Mouse (Mus musculus) adrenal gland, adult (tissue): ENCODE measurements around the gene Ccdc93.

Source experiments
- DNase-seq, 2 experiments: peaks; one replicate each; pipeline ENCODE4 v3.0.0; 2022 to 2023; ENCODE audit warnings: low spot score in 1 of 2; ENCODE audit not compliant: inconsistent age in 2 of 2

Ccdc93 gene

DNA sequence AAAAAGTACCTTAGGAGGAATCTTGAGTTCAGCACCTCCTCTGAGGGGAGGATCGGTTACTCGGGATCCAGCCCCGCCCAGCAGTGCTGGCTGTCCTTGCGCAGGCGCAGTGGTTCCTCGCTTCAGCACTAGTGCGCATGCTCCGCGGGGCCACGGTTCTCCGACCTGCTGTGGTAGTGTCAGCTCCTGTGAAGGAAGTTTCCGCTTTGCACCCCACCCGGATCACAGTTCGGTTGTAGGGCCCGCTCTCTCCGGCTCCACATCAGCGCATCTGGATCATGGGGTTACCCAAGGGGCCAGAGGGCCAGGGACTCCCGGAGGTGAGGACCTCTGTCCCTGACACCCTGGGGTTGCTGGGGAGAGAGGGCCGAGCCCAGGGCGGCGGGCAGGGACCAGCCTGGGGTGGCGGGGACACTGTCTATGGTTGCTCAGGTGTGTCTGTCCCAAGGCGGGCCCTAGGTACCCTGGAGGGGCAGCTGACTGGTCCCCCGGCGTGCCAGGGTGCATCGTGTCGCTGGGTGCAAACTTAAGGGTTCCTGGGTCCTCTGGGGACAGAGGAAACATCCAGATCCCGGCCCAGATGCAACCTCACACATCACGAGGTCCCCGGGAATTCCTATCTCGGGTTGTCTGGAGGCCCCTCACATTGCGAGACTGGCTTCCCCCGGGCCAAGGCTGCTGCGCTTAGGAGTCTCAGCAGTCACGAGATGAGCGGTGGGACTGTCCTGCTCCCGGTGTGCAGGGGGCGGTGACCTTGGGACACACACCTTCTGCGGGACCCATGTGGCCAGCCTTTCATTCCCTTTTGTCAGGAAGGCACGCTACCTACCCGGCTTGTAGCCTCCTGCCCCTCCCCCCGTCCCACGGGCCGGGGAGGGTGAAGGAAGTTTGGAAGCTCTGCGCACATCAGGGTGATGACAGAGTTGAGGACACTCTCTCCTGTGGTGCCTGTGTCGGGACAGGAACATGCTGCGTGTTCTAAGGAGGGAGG lies at the start of gene Ccdc93:
Ccdc93 (plus strand) TSS at position 112 of the 991 bp plus-strand sequence.
- DNase-seq = peak; percentile 98 to 100

DNA sequence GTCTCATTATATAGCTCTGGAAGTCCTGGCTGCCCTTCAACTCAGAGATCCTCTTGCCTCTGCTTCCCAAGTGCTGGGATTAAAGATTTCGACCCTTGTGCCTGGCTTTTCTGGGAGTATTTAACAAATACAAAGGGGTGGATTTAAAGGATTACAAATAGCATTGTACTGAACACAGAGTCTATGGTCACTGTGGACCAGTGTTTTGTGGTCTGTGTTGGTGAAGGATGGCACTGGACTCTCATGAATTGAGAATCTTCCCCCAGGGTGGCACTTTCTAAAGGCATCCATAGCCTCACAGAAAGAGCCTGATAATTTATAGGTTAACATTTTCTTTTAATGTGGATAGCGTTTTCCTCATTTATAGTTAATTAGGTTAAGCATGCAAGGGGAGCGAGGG lies 49.3 kb upstream of the Ccdc93 start:
- no peak for DNase-seq

DNA sequence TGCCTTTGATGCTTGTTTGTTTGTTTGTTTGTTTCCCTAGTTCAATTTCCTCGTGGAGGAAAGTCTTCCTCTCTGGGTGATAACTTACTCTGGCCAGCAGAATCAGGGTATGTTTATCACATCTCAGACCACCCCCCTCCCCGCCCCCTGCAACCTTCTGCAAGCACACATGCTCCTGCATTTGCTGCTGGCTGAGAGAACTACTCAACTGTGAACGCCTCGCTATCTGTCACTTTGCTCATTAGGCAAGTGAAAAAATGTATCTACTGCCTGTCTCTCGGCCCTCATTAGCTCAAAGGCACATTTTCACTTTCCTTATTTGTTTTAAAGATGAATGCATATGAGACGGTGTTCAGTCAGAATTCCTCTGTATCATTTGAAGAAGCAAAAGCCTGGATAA lies 42.5 kb upstream of the Ccdc93 start:
- no peak for DNase-seq

DNA sequence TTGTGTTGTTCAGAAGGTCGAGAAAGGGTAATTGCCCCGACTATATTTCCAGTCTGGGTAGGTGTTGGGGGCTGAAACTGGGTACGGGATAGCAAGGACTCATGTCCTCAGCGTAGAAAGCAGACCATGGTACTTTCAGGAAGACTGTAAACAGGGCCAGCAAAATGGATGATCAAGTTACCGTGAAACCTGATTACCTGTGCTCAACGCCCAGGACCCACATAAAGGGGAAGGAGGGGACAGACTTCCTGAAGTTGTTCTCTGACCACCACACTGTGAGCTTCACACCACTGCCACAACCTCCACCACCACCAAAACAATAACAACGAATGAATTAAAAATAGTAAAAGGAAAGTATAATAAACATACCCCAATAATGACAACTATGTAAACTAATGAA lies 42.1 kb upstream of the Ccdc93 start:
- no peak for DNase-seq

DNA sequence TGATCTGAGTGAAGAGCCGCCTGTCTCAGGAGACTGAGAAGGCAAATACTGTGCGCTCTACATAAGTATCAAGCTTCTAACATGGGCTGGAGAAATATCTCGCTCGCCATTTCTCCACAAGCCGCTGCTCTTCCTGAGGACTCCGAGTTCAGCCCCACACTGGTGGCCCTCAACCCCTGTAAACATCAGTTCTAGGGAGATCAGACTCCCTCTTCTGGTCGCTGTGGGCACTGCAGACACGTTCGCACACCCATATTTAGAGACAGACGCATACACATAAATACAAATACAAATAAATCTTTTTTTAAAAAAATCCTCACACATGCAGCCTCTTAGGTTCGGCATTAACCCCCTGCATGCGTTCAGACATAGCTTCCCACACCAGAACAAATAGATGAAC lies 41.3 kb upstream of the Ccdc93 start:
- no peak for DNase-seq

DNA sequence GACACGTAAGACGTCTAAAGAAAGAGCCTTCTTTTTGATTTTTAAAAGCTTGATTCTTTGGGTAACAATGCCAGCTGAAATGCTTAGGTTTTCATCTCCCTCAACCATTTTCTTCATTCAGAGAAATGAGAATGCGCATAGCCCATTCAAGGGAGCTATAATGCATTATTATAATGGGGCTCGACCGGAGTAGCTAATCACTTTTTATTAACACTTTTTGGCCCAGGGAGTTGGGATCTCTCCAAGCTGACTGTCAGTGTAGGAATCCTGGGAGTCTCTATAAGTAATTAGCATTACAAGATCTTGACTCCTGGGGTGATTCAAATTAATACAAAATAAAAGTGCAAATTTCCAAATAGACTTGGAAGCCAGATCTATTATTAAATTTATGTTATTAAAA lies 40.8 kb upstream of the Ccdc93 start:
- DNase-seq = no peak

DNA sequence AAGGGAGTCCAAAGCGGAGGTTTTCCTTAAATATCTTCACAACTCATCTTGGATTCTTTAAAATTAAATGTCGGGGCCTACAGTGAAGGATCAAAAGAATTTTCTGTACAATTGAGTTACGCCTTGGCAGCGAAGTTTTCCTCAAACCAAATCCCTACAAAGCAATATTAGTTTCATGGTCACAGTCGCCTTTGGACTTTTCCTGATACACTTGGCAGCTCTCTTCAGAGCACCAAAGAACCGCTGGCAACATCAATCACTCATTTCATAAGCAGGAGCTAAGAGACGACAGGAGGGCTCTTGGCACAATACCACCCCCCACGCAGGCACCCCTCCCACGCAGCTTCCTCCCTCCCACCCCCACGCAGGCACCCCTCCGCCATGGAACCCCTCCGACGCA lies 40.4 kb upstream of the Ccdc93 start:
- no peak for DNase-seq

DNA sequence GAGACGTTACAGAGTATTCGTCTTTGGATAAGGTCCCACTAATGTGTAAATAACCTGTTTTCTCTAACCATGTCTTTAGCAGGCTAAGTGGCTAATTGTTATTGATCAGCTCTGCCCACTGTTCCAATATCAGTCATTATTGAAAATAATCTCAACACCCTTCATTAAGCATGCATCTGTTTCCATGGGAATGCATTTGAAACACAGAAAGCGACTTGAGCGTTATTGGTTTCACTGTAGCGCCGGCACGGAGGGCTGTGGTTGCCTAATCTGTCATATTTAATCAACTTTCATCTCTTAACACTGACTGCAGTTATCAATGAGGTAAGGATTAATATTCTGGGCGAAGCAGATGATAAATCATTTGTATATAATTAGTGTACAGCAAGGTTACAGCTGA lies 40.0 kb upstream of the Ccdc93 start:
- DNase-seq = no peak

DNA sequence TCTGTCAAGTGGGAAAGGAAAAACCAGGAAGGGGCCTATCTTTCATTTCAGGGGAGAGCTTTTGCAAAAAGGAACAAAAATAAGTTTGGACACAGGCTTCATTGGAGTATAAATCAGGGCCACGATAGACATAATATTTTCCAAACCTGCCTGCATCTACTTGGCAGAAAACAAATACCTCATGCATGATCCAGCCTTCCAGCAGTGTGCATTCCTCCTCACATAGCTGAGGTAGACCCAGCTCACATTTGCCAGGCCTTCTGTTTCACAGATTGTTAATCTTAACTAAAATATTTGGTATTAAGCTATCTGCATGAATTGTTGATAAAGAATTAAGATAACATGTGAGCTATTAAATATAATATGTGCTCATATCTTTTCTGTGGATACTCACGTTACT lies 37.7 kb upstream of the Ccdc93 start:
- no peak for DNase-seq

DNA sequence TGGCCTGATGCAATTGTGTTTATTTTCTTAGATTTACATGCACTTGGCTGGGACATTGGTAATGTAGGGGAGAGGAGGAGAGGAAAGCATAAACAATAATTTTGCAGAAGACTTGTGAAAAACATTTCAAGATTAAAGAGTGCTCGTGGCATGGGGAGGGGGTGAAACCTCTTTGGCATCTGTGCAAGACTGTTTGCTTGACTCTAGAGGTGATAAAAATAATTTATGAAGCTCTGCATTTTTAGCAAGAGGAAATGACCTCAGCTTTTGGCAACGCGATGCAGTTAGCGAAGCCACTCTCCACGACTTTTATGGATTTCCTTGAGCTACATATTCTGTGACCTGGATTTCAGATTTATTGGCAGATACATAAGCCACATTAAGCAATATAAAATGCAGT lies 36.1 kb upstream of the Ccdc93 start:
- DNase-seq = peak in 1 of 2 experiments; percentile 83

DNA sequence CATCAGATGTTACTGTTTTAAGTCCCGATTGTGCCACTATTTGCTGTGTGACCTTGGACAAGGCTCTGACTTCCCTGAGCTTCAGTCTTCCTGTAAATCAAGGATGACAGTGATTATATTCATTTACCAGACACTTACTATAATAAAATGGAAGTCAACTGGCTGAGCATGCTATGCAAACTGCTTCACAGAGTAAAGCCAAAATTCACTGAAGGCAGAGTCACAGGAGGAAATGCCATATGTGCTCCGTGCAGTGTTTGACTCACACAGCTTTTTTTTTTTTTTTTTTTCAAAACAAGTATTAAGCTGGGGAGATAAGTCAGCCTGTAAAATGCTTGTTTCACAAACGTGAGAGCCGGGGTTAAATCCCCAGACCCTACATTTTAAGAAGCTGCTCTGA lies 34.3 kb upstream of the Ccdc93 start:
- DNase-seq = peak in 1 of 2 experiments; percentile 47

DNA sequence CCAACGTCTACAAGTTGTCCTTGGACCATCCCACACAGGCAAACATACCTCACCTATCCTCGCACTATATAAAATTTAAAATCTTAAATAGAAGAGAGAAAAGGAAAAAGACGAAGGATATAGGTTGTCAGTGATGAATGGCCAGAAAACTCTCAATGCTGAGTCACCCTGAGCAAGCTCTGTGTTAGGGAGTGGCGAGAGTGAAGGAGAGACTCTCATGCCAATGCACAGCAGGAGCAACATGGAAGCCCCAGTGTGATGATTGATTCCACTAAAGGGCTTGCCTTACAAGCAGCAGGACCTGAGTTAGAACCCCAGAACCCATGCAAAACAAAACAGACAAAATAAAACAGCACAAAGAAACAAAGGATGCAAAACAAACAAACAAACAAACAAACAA lies 32.6 kb upstream of the Ccdc93 start:
- DNase-seq = peak in 1 of 2 experiments; percentile 58

DNA sequence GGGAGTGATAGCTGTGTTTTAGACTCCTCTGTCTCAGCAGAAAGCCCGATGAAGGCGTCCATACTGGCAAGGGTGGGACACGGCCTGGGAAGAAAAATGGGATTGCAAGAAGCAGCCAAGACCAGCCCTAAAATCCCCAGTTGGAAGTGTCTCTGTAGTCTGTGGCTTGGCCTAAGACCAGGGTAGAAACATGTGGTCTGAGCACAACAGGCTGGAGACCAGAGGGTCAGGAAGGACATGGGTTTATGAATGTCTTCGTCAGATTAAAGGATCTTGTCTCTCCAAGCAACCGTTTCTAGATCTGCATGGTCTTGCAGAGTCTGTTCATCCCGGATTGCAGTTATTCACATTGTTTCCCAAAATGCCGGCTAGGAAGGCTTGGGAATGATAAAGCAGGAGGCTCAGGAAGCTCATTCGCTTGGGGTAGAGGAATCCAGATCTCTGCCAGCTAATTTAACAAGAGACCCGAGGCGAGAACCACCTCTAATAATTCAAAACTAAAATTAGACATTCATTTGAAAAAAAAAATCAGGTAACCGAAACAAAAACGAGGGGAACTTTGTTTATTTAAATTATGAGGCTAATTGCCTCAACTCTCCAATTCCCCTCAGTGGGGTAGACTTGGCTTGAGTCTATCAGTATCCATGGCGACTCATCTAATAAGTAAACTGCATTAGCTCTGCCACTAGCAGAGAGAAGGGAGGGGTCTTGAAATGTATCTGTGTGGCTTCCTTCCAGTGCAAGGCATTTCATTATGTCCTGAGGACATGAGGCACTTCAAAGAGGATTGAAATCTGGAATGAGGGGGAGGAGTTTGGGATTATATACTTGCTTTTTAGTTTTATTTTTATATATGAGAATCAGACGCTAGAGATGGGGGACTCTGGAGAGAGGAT lies 31.6 kb upstream of the Ccdc93 start:
- DNase-seq = peak in 1 of 2 experiments; percentile 24

DNA sequence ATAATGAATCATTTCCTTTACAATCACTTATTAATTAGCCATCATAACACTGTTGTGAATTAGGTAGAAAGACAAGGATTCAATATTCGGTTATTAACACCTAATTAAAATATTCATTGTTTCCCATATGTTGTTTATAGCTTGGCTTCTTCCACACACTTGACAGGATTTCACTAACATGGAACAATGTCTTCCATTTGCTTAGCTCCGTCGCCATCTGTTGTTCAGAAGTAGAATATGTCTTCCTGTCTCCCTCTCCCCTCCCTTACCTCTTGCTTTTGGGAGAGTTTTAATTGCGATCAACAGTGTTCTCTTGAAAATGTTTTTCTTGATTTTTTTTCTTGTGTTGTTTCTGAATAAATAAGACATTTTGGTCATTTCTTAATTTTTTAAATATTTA lies 30.6 kb upstream of the Ccdc93 start:
- peak in 1 of 2 experiments; percentile 66 for DNase-seq

DNA sequence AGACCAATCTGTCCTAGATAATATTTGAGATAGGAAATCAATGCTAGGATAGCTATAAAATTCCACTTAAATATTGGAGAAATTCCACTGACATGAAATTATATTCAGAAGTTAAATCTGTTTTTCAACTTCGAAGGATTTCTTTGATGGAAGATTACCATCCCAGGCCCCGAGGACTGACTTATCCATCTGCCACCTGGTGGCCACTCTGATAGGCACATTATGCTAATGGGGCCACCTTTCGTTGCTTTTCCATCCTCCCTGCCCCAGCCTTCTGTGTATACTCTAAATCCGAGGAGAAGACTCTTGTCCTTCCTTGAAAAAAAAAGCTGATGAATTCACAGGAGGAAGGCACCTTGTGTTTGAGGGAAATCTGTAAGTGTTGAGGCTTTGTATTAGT lies 11.8 kb upstream of the Ccdc93 start:
- peak in 1 of 2 experiments; percentile 50 for DNase-seq

DNA sequence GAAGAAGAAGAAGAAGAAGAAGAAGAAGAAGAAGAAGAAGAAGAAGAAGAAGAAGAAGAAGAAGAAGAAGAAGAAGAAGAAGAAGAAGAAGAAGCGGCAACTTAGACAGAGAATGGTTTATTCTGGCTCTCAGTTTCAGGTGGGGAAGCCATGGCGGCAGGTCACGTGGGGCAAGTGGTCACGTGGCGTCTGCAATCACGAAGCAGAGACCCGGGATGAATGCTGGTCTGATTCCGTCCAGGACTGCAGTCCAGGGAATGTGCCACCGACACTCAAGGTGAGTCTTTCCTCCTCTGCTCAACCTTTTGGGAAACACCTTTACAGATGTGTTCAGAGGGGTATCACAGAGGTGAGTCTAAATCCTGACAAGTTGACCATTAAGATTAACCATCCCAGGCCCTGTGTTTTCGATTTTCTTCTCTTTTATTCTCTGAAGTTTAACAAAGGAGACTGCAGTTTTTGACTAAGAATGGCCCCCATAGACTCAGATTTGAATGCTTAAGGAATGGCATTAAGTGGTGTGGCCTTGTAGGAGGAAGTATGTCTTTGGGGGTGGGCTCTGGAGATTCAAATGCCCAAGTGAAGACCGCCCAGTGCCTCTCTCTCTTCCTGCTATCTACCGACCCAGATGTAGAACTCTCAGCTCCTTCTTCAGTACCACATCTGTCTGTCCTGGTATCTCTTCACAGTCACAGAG lies 11.1 kb upstream of the Ccdc93 start:
- no peak for DNase-seq

DNA sequence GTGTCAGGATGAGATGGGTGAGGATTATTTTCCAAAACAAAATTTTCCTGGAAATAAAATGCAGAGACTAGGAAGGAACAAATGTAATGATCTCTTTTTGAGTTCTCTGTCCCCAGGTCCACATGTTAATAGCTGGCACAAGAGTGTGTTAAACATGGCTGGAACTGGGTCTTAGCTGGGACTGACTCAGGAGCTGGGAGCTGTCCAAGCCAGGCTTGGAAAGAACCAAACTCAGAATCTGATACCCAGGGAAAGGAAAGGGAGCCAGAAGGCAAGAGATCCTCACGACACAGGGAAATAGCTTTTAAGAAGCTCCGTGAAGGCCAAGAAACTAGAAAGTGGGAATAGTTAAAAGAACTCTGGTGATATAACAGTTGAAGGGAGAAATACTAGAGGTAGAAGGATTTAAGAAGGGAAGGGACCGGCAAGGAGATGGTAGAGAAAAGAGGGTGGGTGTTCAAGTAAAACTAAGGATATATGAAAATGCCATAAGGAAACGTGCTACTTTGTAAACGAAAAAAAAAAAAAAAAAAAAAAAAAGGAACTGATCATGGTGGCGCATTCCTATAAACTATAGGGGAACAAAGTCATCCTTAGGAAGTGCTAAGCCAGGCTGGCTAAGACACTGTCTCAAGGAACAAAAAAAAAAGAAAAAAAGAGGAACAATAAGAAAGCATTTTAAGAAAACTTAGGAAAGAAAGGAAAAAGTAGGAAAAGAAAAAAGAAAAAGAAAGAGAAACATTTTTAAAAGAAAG lies 489 bp upstream of the Ccdc93 start:
- peak in 1 of 2 experiments; percentile 47 for DNase-seq

DNA sequence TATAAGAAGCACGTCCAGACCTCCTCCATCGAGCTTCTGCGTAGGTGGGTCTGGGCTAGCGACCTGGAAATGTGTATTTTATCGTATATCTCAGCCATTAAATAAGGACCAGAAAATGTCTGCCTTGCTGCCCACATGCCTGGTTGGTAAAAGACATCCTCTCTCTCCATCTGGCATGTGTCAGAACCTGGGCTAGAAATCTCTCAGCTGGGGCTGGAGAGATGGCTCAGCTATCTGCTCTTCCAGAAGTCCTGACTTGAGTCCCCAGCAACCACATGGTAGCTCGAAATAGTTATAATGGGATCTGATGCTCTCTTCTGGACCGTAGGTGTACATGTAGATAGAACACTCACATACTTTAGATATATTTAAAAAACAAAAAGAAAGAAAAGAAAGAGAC lies 5.1 kb downstream of the Ccdc93 start:
- no peak for DNase-seq

DNA sequence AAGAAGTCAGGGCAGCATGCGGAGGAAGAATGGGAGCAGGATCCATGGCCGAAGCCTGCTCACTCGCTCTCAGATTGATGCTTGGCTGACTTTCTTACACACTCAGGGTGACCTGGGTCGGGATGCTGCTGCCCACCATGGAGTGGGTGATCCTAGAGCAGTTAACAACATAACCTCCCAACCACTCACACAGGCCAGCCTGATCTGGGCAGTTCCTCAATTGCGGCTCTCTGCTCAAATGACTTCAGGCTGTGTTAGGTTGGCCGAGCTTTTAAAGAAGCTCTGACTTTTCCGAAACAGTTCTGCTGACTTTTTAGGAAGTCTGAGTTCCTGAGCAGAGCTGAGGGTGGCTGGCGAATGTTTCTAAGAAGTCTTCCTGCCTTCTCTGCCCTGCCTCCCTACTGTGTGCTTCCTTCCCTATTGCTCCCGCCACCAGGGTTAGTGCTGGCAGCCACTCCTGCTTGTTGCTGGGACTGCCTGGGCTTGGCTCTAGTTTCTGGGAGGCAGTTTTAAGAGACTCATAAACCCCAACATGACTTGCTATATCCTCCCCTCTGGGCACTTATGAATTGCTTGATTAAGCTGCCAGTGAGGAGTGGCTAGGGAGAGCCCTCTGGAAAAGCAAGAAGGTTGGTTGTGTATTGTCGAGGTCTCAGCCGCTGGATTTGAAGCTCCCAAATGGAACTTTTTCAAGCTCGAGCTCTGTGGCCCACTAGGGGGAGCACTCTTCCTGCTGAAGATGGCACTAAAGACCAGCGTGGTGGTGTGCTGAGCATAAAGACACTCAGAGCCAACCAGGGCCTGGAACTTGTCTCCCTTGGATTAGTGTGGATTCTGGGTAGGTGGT lies 9.9 kb downstream of the Ccdc93 start:
- DNase-seq = peak; percentile 74 to 91
